Mouse (Mus musculus): Measurements from ENCODE around the gene Plxna4. TPM values are rescaled to one million over a fixed set of nuclear protein-coding genes. Genes with fewer than 3 reads are reported as not detected.

Gene Plxna4
- polyA plus RNA-seq, 1 experiment from 2014 or later = 14.0 TPM

- 76% methylated on average over 7 of the region's 7 CpGs for WGBS
- Histone ChIP-seq H3K27ac (ENCODE audit: low read depth, low read length) (no peak overlapping the region), H3K9me3 (ENCODE audit: control insufficient read depth, low read length) (no peaks in the 10 kb centered on the region), H3K9ac (ENCODE audit: low read depth, low read length) (no peak overlapping the region), H3K4me2 (ENCODE audit: low read length) (no peak overlapping the region), H3K27me3 (replicated peaks; ENCODE audit: control insufficient read depth, insufficient read depth, low read length) (0 out of 2 replicates have a peak, but pooled peaks cover 2% of the 10 kb centered on the region), H3K4me1 (ENCODE audit: control insufficient read depth, insufficient read depth, low read depth, low read length) (peaks cover 10% of the 10 kb centered on the region; the same call in 1 of the 2 replicates), H3K36me3 (ENCODE audit: control insufficient read depth, insufficient read depth, low read length) (no peaks in the 10 kb centered on the region), H3K4me3 (ENCODE audit: low read length) (no peak overlapping the region)
- ATAC-seq = no peak
Observed at GRCm38 (mm10) chr6:32266085-32266484, 321.9 kb downstream of the Plxna4 start.

- no peak overlapping the region for H3K9ac ChIP-seq (ENCODE audit: low read depth, low read length)
- peak; percentile 93 for ATAC-seq
- peaks cover 23% of the 10 kb centered on the region for H3K4me1 ChIP-seq (ENCODE audit: control insufficient read depth, insufficient read depth, low read depth, low read length)
- WGBS = 13% methylated on average over 3 of the region's 3 CpGs
- no peak overlapping the region for H3K4me2 ChIP-seq (ENCODE audit: low read length)
- 0 out of 2 replicates have a peak, but pooled peaks cover 2% of the 10 kb centered on the region for H3K27me3 ChIP-seq (replicated peaks; ENCODE audit: control insufficient read depth, insufficient read depth, low read length)
- no peak overlapping the region for H3K4me3 ChIP-seq (ENCODE audit: low read length)
- no peaks in the 10 kb centered on the region for H3K9me3 ChIP-seq (ENCODE audit: control insufficient read depth, low read length)
- H3K36me3 ChIP-seq (ENCODE audit: control insufficient read depth, insufficient read depth, low read length) = no peaks in the 10 kb centered on the region
- H3K27ac ChIP-seq (ENCODE audit: low read depth, low read length) = peak overlapping the region; percentile 46
Observed at GRCm38 (mm10) chr6:32261339-32261738, 326.7 kb downstream of the Plxna4 start.

DNA sequence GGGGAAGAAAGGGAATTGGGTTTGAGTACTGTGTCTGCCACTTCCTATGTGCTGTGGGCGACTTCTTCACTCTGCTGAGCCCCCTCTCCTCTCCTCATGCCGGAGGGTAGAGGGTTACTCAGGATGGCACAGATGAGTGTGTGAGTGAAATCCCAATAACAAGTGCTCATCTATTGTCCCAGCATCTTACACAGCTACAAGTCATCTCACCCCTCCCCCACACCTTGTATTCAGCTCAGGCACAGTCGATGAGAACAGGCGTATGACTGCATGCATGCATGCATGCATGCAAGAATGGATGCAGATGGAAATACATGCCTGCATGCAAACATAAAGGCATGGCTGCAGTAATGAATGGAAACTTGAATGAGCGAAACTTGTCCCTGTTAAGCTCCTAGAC is 327.7 kb downstream of the Plxna4 start:
- no peak overlapping the region for H3K4me2 ChIP-seq (ENCODE audit: low read length)
- H3K4me1 ChIP-seq (ENCODE audit: control insufficient read depth, insufficient read depth, low read depth, low read length) = peaks cover 23% of the 10 kb centered on the region
- WGBS = 60% methylated on average over 5 of the region's 5 CpGs
- 0 out of 2 replicates have a peak, but pooled peaks cover 2% of the 10 kb centered on the region for H3K27me3 ChIP-seq (replicated peaks; ENCODE audit: control insufficient read depth, insufficient read depth, low read length)
- no peak overlapping the region for H3K4me3 ChIP-seq (ENCODE audit: low read length)
- H3K9me3 ChIP-seq (ENCODE audit: control insufficient read depth, low read length) = no peaks in the 10 kb centered on the region
- peak overlapping the region; percentile 63; the same call in 1 of the 2 replicates for H3K27ac ChIP-seq (ENCODE audit: low read depth, low read length)
- H3K9ac ChIP-seq (ENCODE audit: low read depth, low read length) = no peak overlapping the region
- ATAC-seq = no peak
- H3K36me3 ChIP-seq (ENCODE audit: control insufficient read depth, insufficient read depth, low read length) = no peaks in the 10 kb centered on the region

GRCm38 (mm10) chr6:32255191-32255590 is 332.8 kb downstream of the Plxna4 start:
- WGBS = 17% methylated on average over 2 of the region's 2 CpGs

GRCm38 (mm10) chr6:32252168-32252567 is 335.8 kb downstream of the Plxna4 start:
- H3K4me2 ChIP-seq (ENCODE audit: low read length) = no peak overlapping the region
- no peak overlapping the region for H3K27ac ChIP-seq (ENCODE audit: low read depth, low read length)
- no peaks in the 10 kb centered on the region for H3K36me3 ChIP-seq (ENCODE audit: control insufficient read depth, insufficient read depth, low read length)
- 47% methylated on average over 7 of the region's 7 CpGs for WGBS
- no peak overlapping the region for H3K4me3 ChIP-seq (ENCODE audit: low read length)
- H3K9me3 ChIP-seq (ENCODE audit: control insufficient read depth, low read length) = no peaks in the 10 kb centered on the region
- H3K27me3 ChIP-seq (replicated peaks; ENCODE audit: control insufficient read depth, insufficient read depth, low read length) = no peaks in the 10 kb centered on the region
- ATAC-seq = peak; percentile 56; the same call in 1 of the 2 replicates
- H3K9ac ChIP-seq (ENCODE audit: low read depth, low read length) = no peak overlapping the region
- peaks cover 11% of the 10 kb centered on the region for H3K4me1 ChIP-seq (ENCODE audit: control insufficient read depth, insufficient read depth, low read depth, low read length)

More at GRCm38 (mm10) chr6:32255191-32255590, 332.8 kb downstream of the Plxna4 start:
- Histone ChIP-seq H3K4me1 (ENCODE audit: control insufficient read depth, insufficient read depth, low read depth, low read length) (peaks cover 14% of the 10 kb centered on the region), H3K9ac (ENCODE audit: low read depth, low read length) (no peak overlapping the region), H3K27ac (ENCODE audit: low read depth, low read length) (no peak overlapping the region), H3K27me3 (replicated peaks; ENCODE audit: control insufficient read depth, insufficient read depth, low read length) (no peaks in the 10 kb centered on the region), H3K36me3 (ENCODE audit: control insufficient read depth, insufficient read depth, low read length) (no peaks in the 10 kb centered on the region), H3K4me3 (ENCODE audit: low read length) (no peak overlapping the region), H3K9me3 (ENCODE audit: control insufficient read depth, low read length) (no peaks in the 10 kb centered on the region), H3K4me2 (ENCODE audit: low read length) (no peak overlapping the region)
- ATAC-seq = no peak

GRCm38 (mm10) chr6:32251674-32252073 is 336.3 kb downstream of the Plxna4 start:
- Histone ChIP-seq H3K4me2 (ENCODE audit: low read length) (no peak overlapping the region), H3K36me3 (ENCODE audit: control insufficient read depth, insufficient read depth, low read length) (no peaks in the 10 kb centered on the region), H3K27me3 (replicated peaks; ENCODE audit: control insufficient read depth, insufficient read depth, low read length) (no peaks in the 10 kb centered on the region), H3K9me3 (ENCODE audit: control insufficient read depth, low read length) (no peaks in the 10 kb centered on the region), H3K4me3 (ENCODE audit: low read length) (no peak overlapping the region), H3K27ac (ENCODE audit: low read depth, low read length) (no peak overlapping the region), H3K4me1 (ENCODE audit: control insufficient read depth, insufficient read depth, low read depth, low read length) (peaks cover 11% of the 10 kb centered on the region), H3K9ac (ENCODE audit: low read depth, low read length) (no peak overlapping the region)
- 75% methylated on average over 10 of the region's 10 CpGs for WGBS
- no peak for ATAC-seq

DNA sequence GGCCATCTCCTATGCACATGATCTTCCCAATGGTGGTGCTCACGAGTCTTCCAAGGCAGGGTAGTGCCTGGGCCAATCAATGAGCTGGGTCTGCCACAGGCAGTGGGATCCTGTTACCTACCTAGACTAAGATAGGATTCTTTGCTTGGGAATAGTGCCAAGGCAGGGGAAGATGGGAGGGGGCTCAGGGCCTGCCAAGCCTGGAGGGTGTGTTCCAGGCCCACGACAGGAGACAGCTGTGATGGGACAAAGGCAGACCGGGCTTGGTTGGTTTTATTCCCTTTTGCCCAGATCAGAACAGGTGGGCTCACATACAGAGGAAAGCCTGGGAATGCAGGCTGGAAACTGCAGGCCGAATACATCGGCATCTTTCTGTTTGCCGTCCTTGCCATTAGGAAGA is 342.0 kb downstream of the Plxna4 start:
- 58% methylated on average over 6 of the region's 6 CpGs for WGBS
- H3K4me2 ChIP-seq (ENCODE audit: low read length) = no peak overlapping the region
- no peaks in the 10 kb centered on the region for H3K4me1 ChIP-seq (ENCODE audit: control insufficient read depth, insufficient read depth, low read depth, low read length)
- ATAC-seq = peak; percentile 42
- no peaks in the 10 kb centered on the region for H3K9me3 ChIP-seq (ENCODE audit: control insufficient read depth, low read length)
- H3K27ac ChIP-seq (ENCODE audit: low read depth, low read length) = no peak overlapping the region
- H3K4me3 ChIP-seq (ENCODE audit: low read length) = no peak overlapping the region
- no peaks in the 10 kb centered on the region for H3K36me3 ChIP-seq (ENCODE audit: control insufficient read depth, insufficient read depth, low read length)
- H3K27me3 ChIP-seq (replicated peaks; ENCODE audit: control insufficient read depth, insufficient read depth, low read length) = no peaks in the 10 kb centered on the region
- no peak overlapping the region for H3K9ac ChIP-seq (ENCODE audit: low read depth, low read length)

DNA sequence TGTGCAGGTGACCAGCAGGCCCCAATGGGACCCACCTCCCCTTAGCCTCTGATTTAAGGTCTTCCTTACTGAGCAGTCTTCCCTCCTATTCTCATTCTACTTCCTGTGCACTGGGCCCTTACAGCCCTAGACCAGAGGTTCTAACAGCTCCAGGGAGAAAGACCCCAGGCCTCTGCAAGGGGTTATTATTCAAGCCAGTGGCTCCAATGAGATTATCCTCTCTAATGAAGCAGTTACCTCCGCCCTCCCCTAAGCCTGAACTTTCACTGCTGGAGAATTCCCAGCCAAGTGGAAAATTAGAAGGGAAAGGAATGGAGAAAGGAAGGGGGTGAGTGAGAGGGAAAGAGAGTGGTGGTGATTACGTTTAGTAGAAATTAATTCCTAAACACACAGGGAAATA is 345.0 kb downstream of the Plxna4 start:
- Histone ChIP-seq H3K9ac (ENCODE audit: low read depth, low read length) (no peak overlapping the region), H3K27me3 (replicated peaks; ENCODE audit: control insufficient read depth, insufficient read depth, low read length) (no peaks in the 10 kb centered on the region), H3K4me3 (ENCODE audit: low read length) (no peak overlapping the region), H3K9me3 (ENCODE audit: control insufficient read depth, low read length) (no peaks in the 10 kb centered on the region), H3K27ac (ENCODE audit: low read depth, low read length) (no peak overlapping the region), H3K36me3 (ENCODE audit: control insufficient read depth, insufficient read depth, low read length) (no peaks in the 10 kb centered on the region), H3K4me2 (ENCODE audit: low read length) (no peak overlapping the region), H3K4me1 (ENCODE audit: control insufficient read depth, insufficient read depth, low read depth, low read length) (no peaks in the 10 kb centered on the region)
- 40% methylated on average over 2 of the region's 2 CpGs for WGBS
- ATAC-seq = no peak

- no peaks in the 10 kb centered on the region; the same call in 1 of the 2 replicates for H3K36me3 ChIP-seq (ENCODE audit: control insufficient read depth, insufficient read depth, low read length)
- H3K4me2 ChIP-seq (ENCODE audit: low read length) = no peak overlapping the region
- H3K9me3 ChIP-seq (ENCODE audit: control insufficient read depth, low read length) = no peaks in the 10 kb centered on the region
- no peak overlapping the region for H3K9ac ChIP-seq (ENCODE audit: low read depth, low read length)
- no peak overlapping the region for H3K27ac ChIP-seq (ENCODE audit: low read depth, low read length)
- no peak for ATAC-seq
- no peak overlapping the region for H3K4me3 ChIP-seq (ENCODE audit: low read length)
- no peaks in the 10 kb centered on the region for H3K4me1 ChIP-seq (ENCODE audit: control insufficient read depth, insufficient read depth, low read depth, low read length)
- H3K27me3 ChIP-seq (replicated peaks; ENCODE audit: control insufficient read depth, insufficient read depth, low read length) = no peaks in the 10 kb centered on the region
- WGBS = 83% methylated on average over 2 of the region's 2 CpGs
Observed at GRCm38 (mm10) chr6:32231383-32231782, 356.6 kb downstream of the Plxna4 start.

GRCm38 (mm10) chr6:32226636-32227035 is 361.4 kb downstream of the Plxna4 start:
- Histone ChIP-seq H3K4me1 (ENCODE audit: control insufficient read depth, insufficient read depth, low read depth, low read length) (no peaks in the 10 kb centered on the region), H3K27me3 (replicated peaks; ENCODE audit: control insufficient read depth, insufficient read depth, low read length) (no peaks in the 10 kb centered on the region), H3K9me3 (ENCODE audit: control insufficient read depth, low read length) (no peaks in the 10 kb centered on the region), H3K4me2 (ENCODE audit: low read length) (no peak overlapping the region), H3K36me3 (ENCODE audit: control insufficient read depth, insufficient read depth, low read length) (peaks cover 8% of the 10 kb centered on the region), H3K27ac (ENCODE audit: low read depth, low read length) (no peak overlapping the region), H3K9ac (ENCODE audit: low read depth, low read length) (no peak overlapping the region), H3K4me3 (ENCODE audit: low read length) (no peak overlapping the region)
- ATAC-seq = no peak
- 16% methylated on average over 1 of the region's 1 CpGs for whole genome bisulfite sequencing
